Mouse (Mus musculus) layer of hippocampus, postnatal 36 days (tissue): ENCODE data around the gene Camkmt. TPM values are rescaled to one million over a fixed set of nuclear protein-coding genes. Genes with fewer than 3 reads are reported as not detected.
A peak's percentile ranks its signal among the peaks of the same experiment; 100 is the strongest.

Experiments
- DNase-seq, 2 experiments: peaks; one replicate each; pipeline ENCODE4 v3.0.0; 2022
- total RNA-seq, 2 experiments: library from RNA; stranded (reverse); gene quantifications; 2 replicates each; pipeline ENCODE4 v1.2.3; 2021

Gene Camkmt
- 10 to 100 TPM; 12.5 to 13.5 TPM for total RNA-seq

DNA sequence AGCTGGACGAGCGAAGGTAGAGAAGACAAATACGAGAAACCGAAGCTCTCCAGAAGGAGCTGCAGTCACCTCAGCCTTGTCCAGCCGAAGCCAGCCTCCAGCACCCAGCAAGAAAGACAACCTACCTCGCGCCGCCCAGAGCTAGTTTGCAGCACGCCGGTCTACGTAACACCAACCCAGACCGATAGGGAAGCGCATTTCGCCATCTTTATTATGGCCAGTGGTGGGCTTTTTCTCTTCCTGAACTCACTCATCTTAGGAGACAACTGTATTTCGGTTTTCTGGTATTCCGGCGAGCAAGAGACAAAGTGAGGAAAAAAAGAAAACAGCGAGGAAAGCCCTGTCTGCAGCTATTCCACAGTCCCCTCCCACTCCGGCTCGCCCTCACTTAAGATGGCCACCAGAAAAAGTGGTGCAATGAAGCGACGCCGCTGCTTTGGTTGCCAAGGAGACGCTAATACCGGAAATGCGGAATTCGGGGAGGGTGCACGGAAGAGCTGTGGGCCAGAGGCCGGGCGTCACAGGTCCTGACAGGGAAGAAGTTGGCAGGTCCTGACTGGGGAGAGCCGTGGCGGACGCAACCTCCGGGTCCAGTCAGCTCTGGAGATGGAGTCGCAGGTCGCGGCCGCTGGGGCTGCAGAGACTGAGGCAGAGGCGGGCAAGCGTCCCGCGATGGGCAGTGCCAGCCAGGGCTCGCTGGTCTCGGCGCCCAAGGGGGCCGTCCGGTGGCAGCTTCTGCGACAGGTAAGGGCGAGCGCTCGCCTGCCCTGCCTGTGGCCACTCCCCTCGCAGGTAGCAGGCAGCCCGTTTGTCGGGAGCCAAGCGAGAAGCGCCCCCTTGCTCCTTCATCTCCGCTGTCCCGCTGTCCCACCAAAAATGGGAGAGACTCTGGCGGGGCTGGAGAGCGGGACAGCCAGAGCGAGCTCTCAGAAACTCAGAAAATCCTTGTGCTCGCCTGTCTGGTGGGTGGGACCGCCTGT lies at the start of gene Camkmt, which contains the start of gene Prepl:
Camkmt (plus strand) TSS at position 433 of the 980 bp plus-strand sequence.
Prepl (minus strand) TSS at position 122 of the 980 bp plus-strand sequence.
- peak; percentile 94 for DNase-seq

GRCm38 (mm10) chr17:85040913-85041312 lies 49.4 kb upstream of the Camkmt start:
- no peak for DNase-seq

- no peak for DNase-seq
These were observed 47.9 kb upstream of the Camkmt start for GRCm38 (mm10) chr17:85042419-85042818.

GRCm38 (mm10) chr17:85043404-85043816 lies 46.9 kb upstream of the Camkmt start:
- no peak for DNase-seq

GRCm38 (mm10) chr17:85044466-85044865 lies 45.9 kb upstream of the Camkmt start:
- no peak for DNase-seq

- DNase-seq, result no peak
These were observed 45.2 kb upstream of the Camkmt start for GRCm38 (mm10) chr17:85045160-85045559.

DNA sequence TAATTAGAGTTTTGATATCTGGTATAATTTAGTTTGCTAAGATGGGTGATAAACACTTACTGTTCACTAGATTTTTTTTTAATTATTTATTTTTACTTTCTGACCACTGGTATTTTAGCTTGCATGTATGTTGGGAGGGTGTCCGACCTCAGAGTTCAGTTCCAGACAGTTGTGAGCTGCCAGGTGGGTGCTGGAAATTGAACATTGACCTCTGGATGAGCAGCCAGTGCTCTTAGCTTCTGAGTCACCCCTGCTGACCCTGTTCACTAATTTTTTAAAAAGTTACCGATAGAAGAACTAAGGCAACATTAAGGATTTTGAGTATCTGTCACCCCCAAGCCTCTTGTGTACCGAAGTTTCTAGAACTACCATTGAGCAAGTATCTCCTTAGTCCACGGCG lies 42.0 kb upstream of the Camkmt start:
- DNase-seq, result no peak

DNA sequence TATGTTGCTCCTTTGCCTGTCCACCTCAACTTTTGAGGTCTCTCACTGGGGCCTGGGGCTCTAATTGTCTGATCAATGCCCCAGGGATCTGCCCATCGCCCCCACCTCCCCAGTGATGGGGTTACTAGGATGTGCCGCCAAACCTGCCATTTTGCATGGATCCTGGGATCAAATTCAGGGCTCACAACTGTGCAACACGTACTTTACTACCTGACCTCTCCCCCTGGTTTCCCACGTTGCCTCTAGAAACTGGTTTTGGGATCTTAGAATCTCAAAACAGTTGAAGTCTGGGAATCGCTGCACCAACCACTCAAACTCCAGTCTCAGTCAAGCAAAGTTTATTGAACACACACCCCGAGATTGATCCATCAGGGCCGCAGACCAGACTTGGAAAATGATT lies 32.1 kb upstream of the Camkmt start:
- no peak for DNase-seq

DNA sequence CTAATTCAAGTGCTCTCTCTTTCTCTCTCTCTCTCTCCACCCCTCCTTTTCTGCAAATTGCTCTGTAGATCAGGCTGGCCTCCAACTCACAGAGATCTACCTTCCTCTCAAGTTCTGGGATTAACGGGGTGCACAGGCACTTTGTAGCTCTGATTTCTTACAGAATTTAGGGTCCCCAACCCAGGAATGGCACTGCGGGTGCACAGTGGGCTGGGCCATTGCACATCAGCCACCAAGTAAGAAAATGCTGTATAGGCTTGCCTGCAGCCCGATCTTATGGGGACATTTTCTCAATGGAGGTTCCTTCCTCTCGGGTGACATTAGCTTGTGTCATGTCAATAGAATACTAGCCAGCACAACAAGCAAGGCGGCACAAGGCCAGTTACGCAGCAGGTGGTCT lies 31.2 kb upstream of the Camkmt start:
- DNase-seq, result no peak

GRCm38 (mm10) chr17:85063560-85063959 lies 26.8 kb upstream of the Camkmt start:
- DNase-seq, result no peak

GRCm38 (mm10) chr17:85067331-85067730 lies 23.0 kb upstream of the Camkmt start:
- DNase-seq, result peak in 1 of 2 experiments; percentile 24

GRCm38 (mm10) chr17:85070658-85071057 lies 19.7 kb upstream of the Camkmt start:
- no peak for DNase-seq

- no peak for DNase-seq
These were observed 19.1 kb upstream of the Camkmt start for GRCm38 (mm10) chr17:85071088-85071775.

GRCm38 (mm10) chr17:85072383-85072782 lies 18.0 kb upstream of the Camkmt start:
- no peak for DNase-seq

GRCm38 (mm10) chr17:85073214-85073613 lies 17.1 kb upstream of the Camkmt start:
- DNase-seq, result no peak

GRCm38 (mm10) chr17:85074083-85074482 lies 16.3 kb upstream of the Camkmt start:
- no peak for DNase-seq

GRCm38 (mm10) chr17:85079276-85079675 lies 11.1 kb upstream of the Camkmt start:
- DNase-seq, result no peak

DNA sequence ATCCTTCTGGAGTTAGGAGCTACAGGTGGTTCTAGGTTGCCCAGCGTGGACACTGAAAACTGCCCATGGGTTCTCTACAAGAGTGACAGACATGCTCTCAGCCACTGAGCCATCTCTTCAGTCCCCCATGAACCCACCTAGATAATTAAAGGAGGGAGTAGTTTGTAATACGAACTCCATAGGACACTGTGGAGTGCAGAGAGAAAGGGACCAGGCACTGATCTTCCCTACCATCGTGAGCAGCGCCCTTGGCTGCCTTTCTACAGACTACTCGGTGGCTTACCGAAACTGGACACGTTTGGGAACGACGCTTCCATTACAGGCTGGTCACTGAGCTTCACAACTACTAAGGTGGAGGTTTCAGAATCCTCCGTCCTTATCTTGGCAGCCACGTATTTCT lies 9.6 kb upstream of the Camkmt start:
- no peak for DNase-seq

- DNase-seq, result no peak
These were observed 5.0 kb upstream of the Camkmt start for GRCm38 (mm10) chr17:85085335-85085734.

- no peak for DNase-seq
These were observed 3.9 kb upstream of the Camkmt start for GRCm38 (mm10) chr17:85086501-85086900.

DNA sequence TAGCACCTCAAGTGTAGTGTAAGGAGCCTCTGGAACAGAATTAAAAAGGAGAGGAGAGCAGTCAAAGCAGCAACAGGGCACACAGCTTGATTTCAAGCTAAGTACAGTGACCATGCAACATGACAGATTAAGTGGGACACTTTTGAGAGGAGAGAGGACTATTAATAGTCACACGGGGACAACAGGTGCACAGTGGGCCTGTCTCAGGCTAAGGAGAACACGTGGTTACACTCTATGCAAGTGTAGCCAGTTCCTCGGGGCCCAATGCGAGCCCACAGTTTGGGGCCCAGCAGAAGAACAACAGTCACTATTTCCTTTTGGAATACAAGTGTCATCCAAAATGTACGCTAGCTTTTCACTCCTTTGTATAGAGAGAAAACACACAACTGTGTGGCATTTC lies 2.8 kb upstream of the Camkmt start:
- DNase-seq, result no peak

- no peak for DNase-seq
These were observed 2.0 kb upstream of the Camkmt start for GRCm38 (mm10) chr17:85088401-85088800.

- no peak for DNase-seq
These were observed 1.3 kb upstream of the Camkmt start for GRCm38 (mm10) chr17:85089011-85089410.
